Mouse (Mus musculus) ES-Bruce4 (cell line): ENCODE measurements around the gene U2surp.

Experiments used
- CTCF ChIP-seq: IDR thresholded peaks from one replicate; pipeline ENCODE4 v1.8.1; 2011; ENCODE audit warnings: low read depth, low read length
- POLR2A ChIP-seq: IDR thresholded peaks from one replicate; pipeline ENCODE4 v1.8.1; 2011; ENCODE audit warnings: low read length; ENCODE audit not compliant: insufficient read depth

GRCm38 (mm10) chr9:95450586-95450985 lies 61.2 kb downstream of the U2surp start:
- no peak for TF ChIP-seq CTCF
- TF ChIP-seq POLR2A: no peak
